Mouse (Mus musculus) liver, embryonic 11.5 days (tissue): ENCODE results near the gene Trak1. TPM values are rescaled to one million over a fixed set of nuclear protein-coding genes. Genes with fewer than 3 reads are reported as not detected.

Experiments used
- ATAC-seq: fragments of 200-750 bp; cut with Nextera tagmentation; replicated peaks from 2 replicates; pipeline ENCODE4 v1.8.0; 2017; ENCODE audit warnings: moderate number of reproducible peaks, mild to moderate bottlenecking, moderate TSS enrichment, moderate library complexity; ENCODE audit not compliant: low FRiP score
- DNase-seq: peaks from one replicate; pipeline ENCODE4 v3.0.0-alpha.2; 2017; ENCODE audit warnings: low spot score
- H3K27ac ChIP-seq: fragments of 300-500 bp; sonication (generic); 2 replicates; pipeline ENCODE4 v1.5.1; 2014; ENCODE audit warnings: mild to moderate bottlenecking, low read depth, low read length, control low read depth
- H3K27me3 ChIP-seq: fragments of 300-500 bp; sonication (generic); replicated peaks from 2 replicates; pipeline ENCODE4 v1.6.1; 2014; ENCODE audit warnings: low read length, mixed read lengths; ENCODE audit not compliant: control insufficient read depth, insufficient read depth
- H3K36me3 ChIP-seq: fragments of 300-500 bp; sonication (generic); 2 replicates; pipeline ENCODE4 v1.6.1; 2014; ENCODE audit warnings: mild to moderate bottlenecking, low read length, moderate library complexity, mixed read lengths; ENCODE audit not compliant: control insufficient read depth, insufficient read depth
- H3K4me1 ChIP-seq: fragments of 300-500 bp; sonication (generic); replicated peaks from 2 replicates; pipeline ENCODE4 v1.6.1; 2014; ENCODE audit warnings: low read length, mixed read lengths; ENCODE audit not compliant: control insufficient read depth, insufficient read depth
- H3K4me2 ChIP-seq: fragments of 300-500 bp; sonication (generic); 2 replicates; pipeline ENCODE4 v1.6.1; 2014; ENCODE audit warnings: mild to moderate bottlenecking, control low read depth, moderate library complexity
- H3K4me3 ChIP-seq: fragments of 300-500 bp; sonication (generic); 2 replicates; pipeline ENCODE4 v1.5.1; 2014; ENCODE audit warnings: low read depth, low read length, control low read depth
- H3K9ac ChIP-seq: fragments of 300-500 bp; sonication (generic); 2 replicates; pipeline ENCODE4 v1.6.1; 2014; ENCODE audit warnings: low read depth, low read length, control low read depth
- H3K9me3 ChIP-seq: fragments of 300-500 bp; sonication (generic); 2 replicates; pipeline ENCODE4 v1.6.1; 2016; ENCODE audit warnings: low read length, inconsistent platforms, mixed read lengths; ENCODE audit not compliant: control insufficient read depth
- WGBS: fragments of 180-500 bp; shearing (Covaris S2); extraction: QIAGEN DNeasy Blood & Tissue Kit; methylation state at CpG from one replicate; pipeline ENCODE4 v1.1.7; 2014; 5-methylcytosine and 5-hydroxymethylcytosine counted together
- polyA plus RNA-seq: library from polyadenylated mRNA; unstranded; fragments of >200 nt; fragmentation: Nextera tagmentation; extraction: Ambion mirVana; gene quantifications from 2 replicates; pipeline ENCODE4 v1.2.1, GENCODE M21; 2014

Gene Trak1
- polyA plus RNA-seq, 1 experiment from 2014 or later = 11.2 TPM

DNA sequence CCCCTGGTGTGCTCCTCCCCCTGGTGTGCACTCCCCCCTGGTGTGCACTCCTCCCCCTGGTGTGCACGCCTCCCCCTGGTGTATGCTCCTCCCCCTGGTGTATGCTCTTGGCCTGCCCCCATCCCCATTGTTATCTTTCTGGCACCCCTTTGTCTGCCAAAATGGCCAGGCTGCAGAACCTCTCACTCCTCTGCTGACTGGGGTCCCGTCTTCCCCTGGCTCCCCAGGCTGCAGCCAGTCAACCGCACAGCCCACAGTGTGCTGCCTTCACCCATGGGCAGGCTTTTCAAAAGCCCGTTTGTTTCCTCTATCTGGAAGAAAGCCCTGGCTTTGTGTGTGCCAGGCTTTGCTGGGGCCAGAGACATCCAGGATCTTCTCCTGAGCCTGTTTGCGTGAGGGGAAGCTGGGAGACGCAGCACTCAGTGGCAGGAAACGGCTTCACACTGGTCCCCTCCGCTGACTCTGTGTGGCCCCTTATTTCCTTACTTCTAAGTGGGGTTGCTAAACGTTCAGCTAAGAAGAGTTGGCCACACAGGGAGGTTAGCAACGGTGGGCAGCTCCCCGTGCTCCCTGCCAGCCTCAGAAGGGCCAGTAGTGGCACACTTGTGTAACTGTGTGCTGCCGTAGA is 63.1 kb downstream of the Trak1 start:
- Histone ChIP-seq H3K9me3 (no peaks in the 10 kb centered on the region), H3K4me3 (peak overlapping the region; percentile 24; the same call in 1 of the 2 replicates), H3K27me3 (no peaks in the 10 kb centered on the region), H3K9ac (peak overlapping the region; percentile 55), H3K4me2 (peak overlapping the region; percentile 66), H3K27ac (peak overlapping the region; percentile 76), H3K4me1 (peaks cover 15% of the 10 kb centered on the region), H3K36me3 (peaks cover 2% of the 10 kb centered on the region; the same call in 1 of the 2 replicates)
- 16% methylated on average over 11 of the region's 12 CpGs for WGBS
- DNase-seq (no peak), ATAC-seq (peak; percentile 76)

DNA sequence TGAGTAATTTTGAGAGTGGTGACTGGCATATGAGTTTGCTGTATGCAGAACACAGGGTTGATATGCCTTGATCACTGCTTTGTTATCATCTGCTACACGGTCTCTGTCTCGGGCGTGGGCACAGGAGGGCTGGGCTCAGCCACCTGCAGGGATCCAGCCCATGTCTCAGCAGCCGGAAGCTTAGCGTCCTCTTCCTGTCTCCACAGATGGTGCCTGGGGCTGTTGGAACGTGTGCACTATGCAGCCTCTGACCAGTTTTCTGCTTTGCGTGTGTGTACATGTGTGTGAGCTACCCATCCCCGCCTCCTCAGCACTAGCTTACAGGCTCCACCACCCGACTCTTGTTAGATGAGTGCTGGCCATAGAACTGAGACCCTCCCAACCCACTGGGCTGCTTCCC is 63.7 kb downstream of the Trak1 start:
- peak overlapping the region; percentile 66 for H3K4me2 ChIP-seq
- no peak for DNase-seq
- 41% methylated on average over 9 of the region's 9 CpGs for WGBS
- H3K4me1 ChIP-seq = peaks cover 15% of the 10 kb centered on the region
- H3K27me3 ChIP-seq = no peaks in the 10 kb centered on the region
- ATAC-seq = peak; percentile 82
- H3K4me3 ChIP-seq = peak overlapping the region; percentile 24; the same call in 1 of the 2 replicates
- peak overlapping the region; percentile 55 for H3K9ac ChIP-seq
- peaks cover 2% of the 10 kb centered on the region; the same call in 1 of the 2 replicates for H3K36me3 ChIP-seq
- no peaks in the 10 kb centered on the region for H3K9me3 ChIP-seq
- H3K27ac ChIP-seq = peak overlapping the region; percentile 76

DNA sequence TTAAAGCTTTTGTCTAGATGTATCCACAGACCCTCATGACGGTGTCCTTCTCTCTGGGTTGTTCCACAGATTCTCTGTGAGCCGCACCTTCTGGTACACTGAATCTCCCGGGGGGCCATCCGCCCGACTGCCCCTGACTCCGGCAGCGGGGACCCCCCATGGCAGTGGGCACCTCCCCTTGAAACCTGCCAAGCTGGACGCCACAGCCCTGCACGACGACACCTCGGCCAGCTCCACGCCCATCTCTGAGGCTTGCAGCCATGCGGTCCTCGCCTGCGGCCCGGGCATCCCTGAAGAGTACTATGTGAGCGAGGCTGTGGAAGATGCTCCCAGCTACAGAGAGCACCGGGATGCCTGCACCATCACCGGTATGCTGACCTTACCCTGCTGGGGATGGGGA is 66.6 kb downstream of the Trak1 start:
- 86% methylated on average over 19 of the region's 19 CpGs for WGBS
- peaks cover 13% of the 10 kb centered on the region for H3K4me1 ChIP-seq
- DNase-seq (no peak), ATAC-seq (no peak)
- H3K4me3 ChIP-seq = no peak overlapping the region
- H3K27ac ChIP-seq = no peak overlapping the region
- no peaks in the 10 kb centered on the region for H3K9me3 ChIP-seq
- H3K27me3 ChIP-seq = no peaks in the 10 kb centered on the region
- H3K4me2 ChIP-seq = no peak overlapping the region
- H3K36me3 ChIP-seq = peaks cover 2% of the 10 kb centered on the region; the same call in 1 of the 2 replicates
- H3K9ac ChIP-seq = no peak overlapping the region

DNA sequence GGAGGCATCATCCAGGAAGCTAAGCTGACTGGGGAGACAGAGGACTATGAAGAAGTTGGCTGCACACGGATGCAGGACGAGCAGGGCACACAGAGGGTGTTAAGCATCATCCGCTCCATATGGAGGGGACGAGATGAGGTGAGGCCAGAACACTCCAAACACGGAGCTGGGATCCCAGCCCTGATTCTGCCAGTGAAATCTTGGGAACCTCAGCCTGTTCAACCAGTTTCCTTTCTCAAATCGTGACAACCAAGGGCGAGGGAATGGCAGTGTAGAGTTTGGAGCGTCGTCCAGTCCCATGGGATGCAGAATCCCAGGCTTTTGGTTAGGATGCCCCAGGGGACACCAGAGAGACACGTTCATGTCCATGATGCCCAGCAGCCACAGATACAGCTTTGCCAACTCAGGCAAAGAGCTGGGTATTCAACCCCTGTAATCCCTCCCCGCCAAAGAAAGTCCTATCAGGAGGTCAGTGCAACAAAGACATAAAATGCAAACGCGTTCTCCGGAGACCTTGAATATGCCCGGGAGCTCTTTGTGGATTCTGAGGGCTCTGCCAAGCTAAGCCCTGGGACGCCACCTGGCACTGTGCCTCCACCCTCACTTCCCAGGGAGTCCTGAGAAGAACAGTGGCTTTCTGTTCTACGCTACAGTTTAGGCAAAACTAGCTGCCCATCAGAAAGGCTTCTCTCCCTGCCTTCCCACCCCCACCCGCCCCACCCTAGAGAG is 69.0 kb downstream of the Trak1 start:
- no peak for ATAC-seq
- Histone ChIP-seq H3K9ac (no peak overlapping the region), H3K36me3 (peaks cover 2% of the 10 kb centered on the region; the same call in 1 of the 2 replicates), H3K27me3 (no peaks in the 10 kb centered on the region), H3K27ac (no peak overlapping the region), H3K4me2 (no peak overlapping the region), H3K9me3 (no peaks in the 10 kb centered on the region), H3K4me3 (no peak overlapping the region), H3K4me1 (peaks cover 10% of the 10 kb centered on the region; the same call in 1 of the 2 replicates)
- WGBS = 76% methylated on average over 18 of the region's 18 CpGs
- DNase-seq = no peak

DNA sequence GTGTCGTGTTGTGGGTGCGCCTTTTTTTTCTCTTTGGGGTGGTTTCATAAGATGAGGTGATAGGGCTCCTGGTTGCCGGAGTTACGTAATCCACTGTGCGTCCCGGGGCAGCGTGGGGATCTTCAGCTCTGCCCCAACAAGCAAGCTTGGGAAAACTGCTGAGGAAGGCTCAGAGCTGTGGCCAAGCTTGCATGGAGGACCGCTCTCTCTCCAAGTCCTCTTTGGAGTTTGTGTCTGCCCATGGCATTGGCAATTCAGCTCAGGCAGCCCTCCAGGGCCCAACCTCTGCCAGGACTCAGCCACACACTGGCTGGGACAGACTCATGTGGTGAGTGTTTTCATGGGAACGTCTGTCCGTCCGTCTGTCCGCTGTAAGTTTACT is 69.6 kb downstream of the Trak1 start:
- H3K4me2 ChIP-seq = no peak overlapping the region
- DNase-seq (no peak), ATAC-seq (no peak)
- no peak overlapping the region for H3K4me3 ChIP-seq
- peaks cover 2% of the 10 kb centered on the region; the same call in 1 of the 2 replicates for H3K36me3 ChIP-seq
- no peaks in the 10 kb centered on the region for H3K9me3 ChIP-seq
- H3K4me1 ChIP-seq = peaks cover 11% of the 10 kb centered on the region
- H3K27me3 ChIP-seq = no peaks in the 10 kb centered on the region
- no peak overlapping the region for H3K27ac ChIP-seq
- no peak overlapping the region for H3K9ac ChIP-seq
- 58% methylated on average over 12 of the region's 12 CpGs for WGBS

DNA sequence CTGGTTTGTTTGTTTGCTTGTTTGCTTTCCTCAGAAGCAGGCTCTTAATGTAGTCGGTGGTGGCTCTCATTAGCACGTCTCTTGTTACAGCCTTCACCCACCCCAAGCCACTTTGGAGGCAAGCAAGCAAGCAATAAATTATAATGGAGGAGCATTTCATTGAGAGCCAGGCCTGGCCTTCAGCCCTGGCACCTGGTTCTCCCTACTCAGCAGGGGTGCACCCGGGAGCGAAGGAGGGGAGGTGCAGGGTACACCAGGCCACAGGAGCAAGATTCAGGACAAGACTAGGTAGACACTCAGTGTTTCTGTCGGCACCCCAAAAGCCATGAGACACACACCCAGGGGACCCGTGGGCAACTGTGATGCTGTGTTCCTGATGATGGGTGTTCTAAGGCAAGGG is 72.3 kb downstream of the Trak1 start:
- 81% methylated on average over 6 of the region's 6 CpGs for whole genome bisulfite sequencing
- no peak overlapping the region for H3K4me3 ChIP-seq
- H3K27ac ChIP-seq = no peak overlapping the region
- H3K27me3 ChIP-seq = no peaks in the 10 kb centered on the region
- H3K4me1 ChIP-seq = peaks cover 19% of the 10 kb centered on the region
- ATAC-seq (no peak), DNase-seq (no peak)
- H3K4me2 ChIP-seq = no peak overlapping the region
- H3K9ac ChIP-seq = no peak overlapping the region
- no peaks in the 10 kb centered on the region for H3K9me3 ChIP-seq
- peaks cover 2% of the 10 kb centered on the region; the same call in 1 of the 2 replicates for H3K36me3 ChIP-seq

DNA sequence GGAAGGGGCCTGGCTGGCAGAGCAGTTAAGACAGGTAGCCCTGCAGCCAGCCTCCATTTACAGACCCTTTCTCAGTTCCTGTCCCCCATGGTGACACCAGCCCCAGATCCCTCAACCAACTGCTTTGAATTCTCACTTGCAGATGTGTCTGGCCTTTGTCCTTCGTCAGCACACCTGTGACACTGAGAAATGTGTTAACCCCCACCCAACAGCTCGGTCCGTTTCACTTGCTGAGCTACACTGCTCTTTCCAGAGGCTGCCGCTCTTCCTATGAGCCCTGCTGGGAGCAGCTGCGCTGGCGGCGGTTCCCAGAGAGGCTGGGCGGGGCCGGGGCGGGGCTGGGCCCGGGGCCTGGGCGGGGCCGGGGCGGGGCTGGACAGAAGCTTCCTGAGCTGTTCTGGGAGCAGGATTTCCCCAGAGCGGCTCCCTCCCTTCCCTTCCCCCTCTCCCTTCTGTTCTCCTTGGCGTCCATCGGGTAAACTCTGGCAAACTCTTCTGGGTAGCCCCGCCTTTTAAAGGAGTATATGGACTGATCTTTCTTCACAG is 74.1 kb downstream of the Trak1 start:
- peak; percentile 91 for ATAC-seq
- peak; percentile 87 for DNase-seq

DNA sequence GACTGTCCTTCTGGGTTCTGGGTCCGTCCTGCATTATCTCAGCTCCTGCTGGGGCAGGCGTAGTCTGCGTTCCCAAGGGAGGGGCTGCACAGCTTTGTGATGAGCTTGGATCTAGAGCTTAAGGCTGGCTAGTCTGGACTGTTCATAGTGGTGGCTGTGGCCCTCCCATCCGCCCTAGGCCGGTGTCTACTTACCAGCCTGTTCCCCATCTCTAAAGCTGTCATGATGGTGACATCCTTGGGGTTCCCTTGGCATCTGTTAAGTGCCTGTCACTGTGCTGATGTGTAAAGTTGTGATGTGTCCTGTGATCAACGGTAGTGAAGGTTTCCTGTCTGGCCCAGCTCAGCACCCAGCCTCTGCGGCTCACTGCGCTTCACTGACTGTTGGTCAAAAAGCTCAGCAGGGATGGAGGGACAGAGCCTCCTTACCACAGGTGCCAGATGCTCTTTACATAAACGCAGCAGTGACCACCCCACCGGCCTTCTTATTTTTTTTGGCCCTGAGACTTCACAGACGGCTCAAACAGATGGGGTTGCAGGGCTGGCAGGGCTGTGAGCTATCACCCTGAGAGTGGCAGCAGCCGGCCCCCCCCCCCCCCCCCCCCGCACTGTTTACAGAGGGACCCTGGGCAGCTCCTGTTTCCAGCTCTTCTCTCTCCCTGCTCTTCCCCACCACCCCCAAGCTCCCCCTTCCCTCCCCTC is 74.8 kb downstream of the Trak1 start:
- no peak overlapping the region for H3K9ac ChIP-seq
- peaks cover 19% of the 10 kb centered on the region for H3K4me1 ChIP-seq

More for the DNA sequence above, 74.1 kb downstream of the Trak1 start:
- WGBS = 4% methylated on average over 18 of the region's 18 CpGs
- Histone ChIP-seq H3K36me3 (no peaks in the 10 kb centered on the region), H3K4me1 (peaks cover 19% of the 10 kb centered on the region), H3K4me2 (peak overlapping the region; percentile 64), H3K27me3 (no peaks in the 10 kb centered on the region), H3K9me3 (no peaks in the 10 kb centered on the region), H3K9ac (peak overlapping the region; percentile 2; the same call in 1 of the 2 replicates), H3K4me3 (peak overlapping the region; percentile 29), H3K27ac (peak overlapping the region; percentile 36)

More for the DNA sequence above, 74.8 kb downstream of the Trak1 start:
- WGBS = 15% methylated on average over 11 of the region's 13 CpGs
- Histone ChIP-seq H3K27ac (peak overlapping the region; percentile 54; the same call in 1 of the 2 replicates), H3K4me2 (peak overlapping the region; percentile 64), H3K27me3 (no peaks in the 10 kb centered on the region), H3K36me3 (no peaks in the 10 kb centered on the region), H3K4me3 (peak overlapping the region; percentile 29), H3K9me3 (no peaks in the 10 kb centered on the region)
- DNase-seq (no peak), ATAC-seq (peak; percentile 59)
